Mouse (Mus musculus): ENCODE results near the gene Rpl19.

DNA sequence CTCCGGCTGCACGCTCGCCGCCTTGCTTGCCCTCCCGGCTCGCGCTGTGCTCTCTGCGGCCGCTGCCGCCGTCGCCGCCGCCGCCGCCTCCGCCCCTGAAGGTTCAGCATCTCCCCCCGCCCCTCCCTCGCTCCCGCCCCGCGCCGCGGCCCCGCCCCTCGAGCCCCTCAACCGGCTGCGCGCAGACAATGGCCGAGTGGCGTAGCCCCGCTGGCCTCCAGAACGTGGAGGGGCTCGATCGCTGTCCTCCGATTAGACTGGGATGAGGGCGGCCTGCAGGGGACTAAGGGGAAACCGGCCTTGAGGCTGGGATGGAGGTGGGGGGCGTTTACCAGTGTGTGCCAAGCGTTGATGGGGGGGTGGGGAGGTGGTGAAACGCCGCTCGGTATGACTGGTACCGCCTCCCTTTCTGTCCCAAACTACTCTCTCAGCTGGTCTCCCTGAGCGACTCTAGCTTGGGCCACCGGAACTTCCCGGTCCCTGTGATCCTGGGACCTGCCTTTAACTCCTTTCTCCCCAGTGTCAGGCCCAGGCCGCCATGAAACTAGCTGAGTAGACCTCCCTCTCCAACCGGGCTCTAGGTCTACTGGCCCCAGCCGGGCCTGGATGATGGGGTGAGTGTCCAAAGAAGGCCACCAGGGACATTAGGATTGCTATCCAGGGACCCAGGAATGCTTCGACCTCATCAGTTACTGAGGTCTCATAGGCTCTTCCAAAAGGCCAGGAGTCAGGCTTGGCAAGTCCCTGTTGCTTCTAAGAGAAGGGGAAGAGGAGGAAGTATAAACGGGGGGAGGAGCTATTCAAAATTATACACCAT, 3.7 kb upstream of the Rpl19 start, which contains the start of gene Cacnb1:
- TF ChIP-seq EP300 (IDR thresholded peaks at IDR 0.05; ENCODE audit: low read depth) (no peak), CTCF (IDR thresholded peaks at IDR 0.05; ENCODE audit: low read depth) (no peak)

Measured in liver, postnatal 0 days (tissue).